Mouse (Mus musculus): ENCODE data around the gene Osm.

- no peak for TF ChIP-seq CTCF (IDR thresholded peaks at IDR 0.05; ENCODE audit: insufficient read depth, low read depth, low read length)
- TF ChIP-seq POLR2A (IDR thresholded peaks at IDR 0.05; ENCODE audit: insufficient read depth, low read depth, low read length): no peak
Observed at GRCm38 (mm10) chr11:4250290-4250689, 14.1 kb downstream of the Osm start.
